Mouse (Mus musculus): ENCODE measurements around the gene Hist2h2bb. TPM values are rescaled to one million over a fixed set of nuclear protein-coding genes. Genes with fewer than 3 reads are reported as not detected.

The Hist2h2bb gene
- polyA plus RNA-seq, 1 experiment from 2014 or later: 23.7 TPM

DNA sequence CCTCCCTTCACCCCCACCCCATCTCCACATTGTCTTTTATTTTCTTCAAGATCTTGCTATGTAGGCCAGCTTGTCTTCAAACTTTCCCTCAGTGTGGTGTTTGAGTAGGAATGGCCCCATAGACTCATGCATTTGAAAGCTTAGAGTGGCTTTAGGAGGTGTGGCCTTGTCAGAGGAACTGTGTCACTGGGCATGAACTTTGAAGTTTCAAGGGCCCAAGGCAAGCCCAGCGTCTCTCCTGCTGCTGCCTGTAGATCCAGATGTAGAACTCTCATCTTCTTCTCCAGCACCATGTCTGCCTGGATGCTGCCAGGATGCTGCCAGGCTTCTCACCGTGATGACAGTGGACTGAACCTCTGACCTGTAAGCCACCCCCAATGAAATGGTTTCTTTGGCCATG, 40.7 kb upstream of the Hist2h2bb start:
- H3K27me3 ChIP-seq (ENCODE audit: control insufficient read depth, insufficient read depth, low read length): no peaks in the 10 kb centered on the region
- H3K4me2 ChIP-seq (replicated peaks; ENCODE audit: low read depth, low read length): no peak overlapping the region
- H3K9ac ChIP-seq (replicated peaks; ENCODE audit: low read depth, low read length): no peak overlapping the region
- no peaks in the 10 kb centered on the region for H3K36me3 ChIP-seq (ENCODE audit: control insufficient read depth, insufficient read depth, low read length)
- no peak overlapping the region for H3K4me3 ChIP-seq (ENCODE audit: low read depth, low read length)
- 62% methylated on average over 2 of the region's 2 CpGs for WGBS
- no peaks in the 10 kb centered on the region for H3K9me3 ChIP-seq (ENCODE audit: control insufficient read depth, low read depth, low read length)
- no peak for ATAC-seq (ENCODE audit: insufficient number of reproducible peaks, insufficient read depth, low FRiP score, low read depth)
- H3K27ac ChIP-seq (ENCODE audit: low read length): no peak overlapping the region
- H3K4me1 ChIP-seq (ENCODE audit: control insufficient read depth, insufficient read depth, low read length): no peaks in the 10 kb centered on the region; the same call in 1 of the 2 replicates

DNA sequence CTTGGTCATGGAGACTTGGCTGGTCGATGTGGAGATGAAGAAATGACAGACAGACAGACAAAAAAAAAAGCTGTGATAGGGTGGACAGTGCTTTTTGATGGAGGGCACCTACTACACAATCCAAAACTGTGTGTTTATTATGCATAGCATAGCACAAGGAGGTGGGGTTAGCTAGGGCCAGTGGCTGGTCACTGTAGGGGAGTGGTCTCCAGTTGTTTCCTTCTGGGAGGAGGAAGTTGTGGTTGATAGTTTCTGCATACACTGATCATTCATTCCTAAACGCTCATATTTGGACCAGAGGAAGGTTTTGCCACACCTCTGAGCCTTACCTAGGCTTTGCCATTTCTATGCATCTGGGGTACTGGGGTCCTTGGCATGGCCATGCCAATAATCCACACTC, 39.1 kb upstream of the Hist2h2bb start:
- no peak for ATAC-seq (ENCODE audit: insufficient number of reproducible peaks, insufficient read depth, low FRiP score, low read depth)
- Histone ChIP-seq H3K4me1 (ENCODE audit: control insufficient read depth, insufficient read depth, low read length) (no peaks in the 10 kb centered on the region), H3K4me3 (ENCODE audit: low read depth, low read length) (no peak overlapping the region), H3K4me2 (replicated peaks; ENCODE audit: low read depth, low read length) (no peak overlapping the region), H3K27ac (ENCODE audit: low read length) (no peak overlapping the region), H3K9ac (replicated peaks; ENCODE audit: low read depth, low read length) (no peak overlapping the region), H3K36me3 (ENCODE audit: control insufficient read depth, insufficient read depth, low read length) (no peaks in the 10 kb centered on the region), H3K9me3 (ENCODE audit: control insufficient read depth, low read depth, low read length) (no peaks in the 10 kb centered on the region), H3K27me3 (ENCODE audit: control insufficient read depth, insufficient read depth, low read length) (no peaks in the 10 kb centered on the region)
- WGBS: 78% methylated on average over 2 of the region's 2 CpGs

- ATAC-seq (ENCODE audit: insufficient number of reproducible peaks, insufficient read depth, low FRiP score, low read depth): no peak
- Histone ChIP-seq H3K9me3 (ENCODE audit: control insufficient read depth, low read depth, low read length) (no peaks in the 10 kb centered on the region), H3K4me1 (ENCODE audit: control insufficient read depth, insufficient read depth, low read length) (no peaks in the 10 kb centered on the region), H3K9ac (replicated peaks; ENCODE audit: low read depth, low read length) (no peak overlapping the region), H3K27ac (ENCODE audit: low read length) (no peak overlapping the region), H3K4me3 (ENCODE audit: low read depth, low read length) (no peak overlapping the region), H3K4me2 (replicated peaks; ENCODE audit: low read depth, low read length) (no peak overlapping the region), H3K27me3 (ENCODE audit: control insufficient read depth, insufficient read depth, low read length) (no peaks in the 10 kb centered on the region), H3K36me3 (ENCODE audit: control insufficient read depth, insufficient read depth, low read length) (no peaks in the 10 kb centered on the region)
- WGBS: 70% methylated on average over 4 of the region's 4 CpGs
These were observed 38.4 kb upstream of the Hist2h2bb start for GRCm38 (mm10) chr3:96230910-96231757.

GRCm38 (mm10) chr3:96231758-96232120, 37.8 kb upstream of the Hist2h2bb start:
- Histone ChIP-seq H3K27ac (ENCODE audit: low read length) (no peak overlapping the region), H3K9me3 (ENCODE audit: control insufficient read depth, low read depth, low read length) (no peaks in the 10 kb centered on the region), H3K4me2 (replicated peaks; ENCODE audit: low read depth, low read length) (no peak overlapping the region), H3K36me3 (ENCODE audit: control insufficient read depth, insufficient read depth, low read length) (no peaks in the 10 kb centered on the region), H3K4me3 (ENCODE audit: low read depth, low read length) (no peak overlapping the region), H3K27me3 (ENCODE audit: control insufficient read depth, insufficient read depth, low read length) (no peaks in the 10 kb centered on the region), H3K4me1 (ENCODE audit: control insufficient read depth, insufficient read depth, low read length) (peaks cover 3% of the 10 kb centered on the region; the same call in 1 of the 2 replicates), H3K9ac (replicated peaks; ENCODE audit: low read depth, low read length) (no peak overlapping the region)
- WGBS: 69% methylated on average over 2 of the region's 2 CpGs
- no peak for ATAC-seq (ENCODE audit: insufficient number of reproducible peaks, insufficient read depth, low FRiP score, low read depth)

DNA sequence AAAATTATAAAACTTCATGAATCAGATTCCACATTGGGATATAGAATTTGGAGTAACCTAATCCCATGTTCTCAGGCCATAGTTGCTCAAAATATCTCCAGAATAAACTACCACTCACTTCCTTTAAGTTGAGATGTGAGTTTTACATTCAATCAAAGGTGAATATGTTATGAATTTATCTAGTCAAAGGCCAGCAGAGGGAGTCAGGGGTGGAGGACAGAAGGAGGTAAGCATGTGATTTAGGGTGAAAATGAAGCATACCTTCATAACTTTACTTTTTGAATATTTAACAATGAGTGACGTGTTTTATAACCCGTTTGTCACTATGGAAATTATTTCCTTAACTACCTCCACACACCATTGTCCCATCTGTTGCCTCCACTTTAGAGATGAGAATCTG, 34.6 kb upstream of the Hist2h2bb start:
- Histone ChIP-seq H3K9me3 (ENCODE audit: control insufficient read depth, low read depth, low read length) (no peaks in the 10 kb centered on the region), H3K4me1 (ENCODE audit: control insufficient read depth, insufficient read depth, low read length) (peaks cover 9% of the 10 kb centered on the region), H3K4me2 (replicated peaks; ENCODE audit: low read depth, low read length) (no peak overlapping the region), H3K27me3 (ENCODE audit: control insufficient read depth, insufficient read depth, low read length) (no peaks in the 10 kb centered on the region), H3K27ac (ENCODE audit: low read length) (no peak overlapping the region), H3K4me3 (ENCODE audit: low read depth, low read length) (no peak overlapping the region), H3K9ac (replicated peaks; ENCODE audit: low read depth, low read length) (no peak overlapping the region), H3K36me3 (ENCODE audit: control insufficient read depth, insufficient read depth, low read length) (no peaks in the 10 kb centered on the region)
- WGBS: 85% methylated on average over 2 of the region's 2 CpGs
- no peak for ATAC-seq (ENCODE audit: insufficient number of reproducible peaks, insufficient read depth, low FRiP score, low read depth)

GRCm38 (mm10) chr3:96235836-96236235, 33.7 kb upstream of the Hist2h2bb start:
- Histone ChIP-seq H3K4me2 (replicated peaks; ENCODE audit: low read depth, low read length) (no peak overlapping the region), H3K9me3 (ENCODE audit: control insufficient read depth, low read depth, low read length) (no peaks in the 10 kb centered on the region), H3K27ac (ENCODE audit: low read length) (no peak overlapping the region), H3K27me3 (ENCODE audit: control insufficient read depth, insufficient read depth, low read length) (no peaks in the 10 kb centered on the region), H3K36me3 (ENCODE audit: control insufficient read depth, insufficient read depth, low read length) (no peaks in the 10 kb centered on the region), H3K4me3 (ENCODE audit: low read depth, low read length) (no peak overlapping the region), H3K9ac (replicated peaks; ENCODE audit: low read depth, low read length) (no peak overlapping the region), H3K4me1 (ENCODE audit: control insufficient read depth, insufficient read depth, low read length) (peaks cover 9% of the 10 kb centered on the region)
- 43% methylated on average over 3 of the region's 3 CpGs for WGBS
- no peak for ATAC-seq (ENCODE audit: insufficient number of reproducible peaks, insufficient read depth, low FRiP score, low read depth)

DNA sequence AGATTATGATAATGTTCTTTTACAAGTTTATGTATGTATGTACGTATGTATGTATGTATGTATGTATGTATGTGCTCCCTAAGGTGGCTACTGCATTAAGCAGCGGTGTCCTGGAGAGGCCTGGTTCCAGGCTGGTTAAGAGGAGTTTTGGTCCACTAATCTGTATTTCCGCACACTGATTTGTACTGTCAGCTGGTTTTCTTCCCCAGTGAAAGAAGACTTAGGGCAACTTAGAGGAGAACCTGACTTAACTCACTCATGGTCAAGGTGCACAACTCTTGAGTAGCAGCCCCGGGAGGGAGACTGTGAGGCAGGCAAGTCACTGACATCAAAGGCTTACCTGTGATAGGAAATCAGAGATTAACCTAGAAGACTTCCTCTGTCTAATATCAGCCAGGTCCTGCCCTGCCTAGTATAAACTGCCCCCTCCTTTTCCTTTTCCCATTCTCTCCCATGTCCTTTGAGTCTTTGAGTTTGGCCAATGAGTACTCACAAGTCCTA, 32.7 kb upstream of the Hist2h2bb start:
- no peak for ATAC-seq (ENCODE audit: insufficient number of reproducible peaks, insufficient read depth, low FRiP score, low read depth)
- peak overlapping the region; percentile 65; the same call in 1 of the 2 replicates for H3K9ac ChIP-seq (replicated peaks; ENCODE audit: low read depth, low read length)
- WGBS: 68% methylated on average over 4 of the region's 4 CpGs
- peak overlapping the region; percentile 59 for H3K4me2 ChIP-seq (replicated peaks; ENCODE audit: low read depth, low read length)
- H3K27me3 ChIP-seq (ENCODE audit: control insufficient read depth, insufficient read depth, low read length): no peaks in the 10 kb centered on the region
- no peaks in the 10 kb centered on the region for H3K9me3 ChIP-seq (ENCODE audit: control insufficient read depth, low read depth, low read length)
- H3K36me3 ChIP-seq (ENCODE audit: control insufficient read depth, insufficient read depth, low read length): no peaks in the 10 kb centered on the region
- peak overlapping the region; percentile 59; the same call in 1 of the 2 replicates for H3K27ac ChIP-seq (ENCODE audit: low read length)
- H3K4me1 ChIP-seq (ENCODE audit: control insufficient read depth, insufficient read depth, low read length): peaks cover 9% of the 10 kb centered on the region
- H3K4me3 ChIP-seq (ENCODE audit: low read depth, low read length): peak overlapping the region; percentile 32

- Histone ChIP-seq H3K4me1 (ENCODE audit: control insufficient read depth, insufficient read depth, low read length) (peaks cover 9% of the 10 kb centered on the region), H3K27ac (ENCODE audit: low read length) (peak overlapping the region; percentile 59), H3K9ac (replicated peaks; ENCODE audit: low read depth, low read length) (peak overlapping the region; percentile 65), H3K36me3 (ENCODE audit: control insufficient read depth, insufficient read depth, low read length) (no peaks in the 10 kb centered on the region), H3K4me3 (ENCODE audit: low read depth, low read length) (peak overlapping the region; percentile 32), H3K27me3 (ENCODE audit: control insufficient read depth, insufficient read depth, low read length) (no peaks in the 10 kb centered on the region), H3K4me2 (replicated peaks; ENCODE audit: low read depth, low read length) (peak overlapping the region; percentile 59), H3K9me3 (ENCODE audit: control insufficient read depth, low read depth, low read length) (no peaks in the 10 kb centered on the region)
- ATAC-seq (ENCODE audit: insufficient number of reproducible peaks, insufficient read depth, low FRiP score, low read depth): no peak
- 16% methylated on average over 7 of the region's 7 CpGs for WGBS
These were observed 32.1 kb upstream of the Hist2h2bb start for GRCm38 (mm10) chr3:96237335-96237903.

Measured in stomach, embryonic 14.5 days (tissue).